Mouse (Mus musculus) left cerebral cortex, adult 18-20 months (tissue): Measurements from ENCODE around the gene Fam163a. TPM values are rescaled to one million over a fixed set of nuclear protein-coding genes. Genes with fewer than 3 reads are reported as not detected.
"Not testable (repeated sequence)": the region's sequence is repeated elsewhere in the genome, so short reads cannot be mapped to it uniquely, and the experiment has no call there.

Experiments
- DNase-seq, 2 experiments: peaks; one replicate each; pipeline ENCODE4 v3.0.0; 2021 to 2022; ENCODE audit warnings: low spot score in 2 of 2, mixed read lengths in 1 of 2
- total RNA-seq, 2 experiments: library from RNA; stranded (reverse); gene quantifications; 2 replicates each; pipeline ENCODE4 v1.2.3; 2021

Fam163a gene
- total RNA-seq, 2 experiments from 2014 or later, result 5.7 to 7.7 TPM

GRCm38 (mm10) chr1:156089561-156089960 lies 115.3 kb downstream of the Fam163a start:
- no peak for DNase-seq

- no peak for DNase-seq
Observed at GRCm38 (mm10) chr1:156087586-156087985, 117.2 kb downstream of the Fam163a start.

GRCm38 (mm10) chr1:156085770-156086169 lies 119.1 kb downstream of the Fam163a start:
- DNase-seq, result peak; percentile 11 to 15

GRCm38 (mm10) chr1:156084603-156085002 lies 120.2 kb downstream of the Fam163a start:
- DNase-seq, result no peak

GRCm38 (mm10) chr1:156077655-156078054 lies 127.2 kb downstream of the Fam163a start:
- no peak for DNase-seq

GRCm38 (mm10) chr1:156076474-156076873 lies 128.4 kb downstream of the Fam163a start:
- DNase-seq, result no peak

GRCm38 (mm10) chr1:156074575-156074974 lies 130.3 kb downstream of the Fam163a start:
- no peak for DNase-seq

GRCm38 (mm10) chr1:156073169-156073821 lies 131.5 kb downstream of the Fam163a start:
- no peak for DNase-seq

- no peak for DNase-seq
Observed at GRCm38 (mm10) chr1:156070106-156070505, 134.7 kb downstream of the Fam163a start.

- no peak for DNase-seq
Observed at GRCm38 (mm10) chr1:156066133-156066532, 138.7 kb downstream of the Fam163a start.

- DNase-seq, result no peak
Observed at GRCm38 (mm10) chr1:156062193-156062592, 142.6 kb downstream of the Fam163a start.

- no peak for DNase-seq
Observed at GRCm38 (mm10) chr1:156058207-156058606, 146.6 kb downstream of the Fam163a start.

- no peak for DNase-seq
Observed at GRCm38 (mm10) chr1:156046688-156047087, 158.1 kb downstream of the Fam163a start.

GRCm38 (mm10) chr1:156044211-156044611 lies 160.6 kb downstream of the Fam163a start:
- no peak for DNase-seq

- peak; percentile 12 to 29 for DNase-seq
Observed at GRCm38 (mm10) chr1:156043027-156043426, 161.8 kb downstream of the Fam163a start.

- no peak for DNase-seq
Observed at GRCm38 (mm10) chr1:156042481-156042880, 162.3 kb downstream of the Fam163a start.

- DNase-seq, result no peak
Observed at GRCm38 (mm10) chr1:156041451-156042241, 163.2 kb downstream of the Fam163a start.

GRCm38 (mm10) chr1:156040731-156041401 lies 164.0 kb downstream of the Fam163a start:
- peak; percentile 91 to 94 for DNase-seq

- not testable (repeated sequence) for DNase-seq
Observed at GRCm38 (mm10) chr1:156039989-156040388, 164.8 kb downstream of the Fam163a start.

- DNase-seq, result no peak
Observed at GRCm38 (mm10) chr1:156037144-156037583, 167.7 kb downstream of the Fam163a start.

GRCm38 (mm10) chr1:156035930-156036737 lies 168.7 kb downstream of the Fam163a start, which contains the start of gene Tor1aip1:
Gene Tor1aip1, minus strand, starts transcription at chr1:156036480.
- DNase-seq, result peak; percentile 97 to 98
